In genomic region chr16:44494441-44495108, GRCm38 (mm10) we compare ENCODE assay signal across 8 mouse cellular contexts.
A peak's percentile ranks its signal among the peaks of the same experiment; 100 is the strongest.
DNase-seq lines count a peak whose midpoint lies in the region; ATAC-seq and TF ChIP-seq lines count a peak whose summit lies in the region.

No protein-coding gene starts in this region.

- TF ChIP-seq POLR2A in cortical plate, adult 2 months (IDR thresholded peaks at IDR 0.05; ENCODE audit: extremely low read depth, insufficient read depth, low read length) = no peak

- H3K4me2 ChIP-seq in heart, embryonic 14.5 days (ENCODE audit: low read length) = no peak overlapping the region
- no peak overlapping the region for H3K4me2 ChIP-seq in hindbrain, embryonic 13.5 days

- no peak overlapping the region for H3K4me3 ChIP-seq in heart, embryonic 14.5 days (ENCODE audit: control insufficient read depth in 1 of 2, insufficient read depth in 1 of 2, low read depth in 1 of 2, low read length in 2 of 2)
- H3K4me3 ChIP-seq in cortical plate, adult 2 months (ENCODE audit: insufficient read depth, low read length) = no peak overlapping the region
- H3K4me3 ChIP-seq in hindbrain, embryonic 13.5 days = no peak overlapping the region

- H3K36me3 ChIP-seq in heart, embryonic 14.5 days (ENCODE audit: control insufficient read depth, insufficient read depth, low read length) = peaks cover 59% of the 10 kb centered on the region
- peaks cover 39% of the 10 kb centered on the region for H3K36me3 ChIP-seq in hindbrain, embryonic 13.5 days

- 0 out of 2 replicates have a peak, but pooled peaks have one; percentile 11 for ATAC-seq in heart, embryonic 14.5 days (ENCODE audit: insufficient number of reproducible peaks, insufficient read depth, low FRiP score, low read depth)
- ATAC-seq in hindbrain, embryonic 13.5 days (ENCODE audit: low FRiP score) = peak; percentile 62
- ATAC-seq in megakaryocyte-erythroid progenitor cell, adult 5-6 weeks (replicated peaks; ENCODE audit: low FRiP score, low TSS enrichment, poor library complexity, severe bottlenecking) = peak; percentile 77
- ATAC-seq in erythroid progenitor cell, adult 5-6 weeks (replicated peaks; ENCODE audit: low FRiP score, poor library complexity, severe bottlenecking) = no peak

- H3K27ac ChIP-seq in heart, embryonic 14.5 days (replicated peaks in 1 of 2; ENCODE audit: control insufficient read depth in 1 of 2, insufficient read depth in 1 of 2, low read depth in 2 of 2, low read length in 2 of 2) = peak overlapping the region; percentile 56 to 57
- peak overlapping the region; percentile 32; the same call in 1 of the 2 replicates for H3K27ac ChIP-seq in cortical plate, adult 2 months (ENCODE audit: insufficient read depth, low read length)
- peak overlapping the region; percentile 75 for H3K27ac ChIP-seq in hindbrain, embryonic 13.5 days

- intact Hi-C loops in heart, postnatal 14 days (cut with DNase I) = no loop called here

- DNase-seq in heart, postnatal 14 days = no peak
- DNase-seq in c-Kit-positive CD71-positive TER-119-positive erythroid progenitor cells, embryonic 14.5 days (ENCODE audit: low spot score) = no peak
- DNase-seq in right cerebral cortex, adult 2 months (ENCODE audit: low spot score in 2 of 2) = no peak

- TF ChIP-seq CTCF in cortical plate, adult 2 months (IDR thresholded peaks at IDR 0.05; ENCODE audit: extremely low read depth, insufficient read depth, low read length) = no peak

- H3K9me3 ChIP-seq in heart, embryonic 14.5 days (ENCODE audit: control insufficient read depth, low read length) = peaks cover 5% of the 10 kb centered on the region; the same call in 1 of the 2 replicates
- H3K9me3 ChIP-seq in hindbrain, embryonic 13.5 days = no peaks in the 10 kb centered on the region

- 41% methylated on average over 8 of the region's 8 CpGs for WGBS in heart, embryonic 14.5 days
- whole genome bisulfite sequencing in hindbrain, embryonic 13.5 days = 36% methylated on average over 8 of the region's 8 CpGs

- H3K27me3 ChIP-seq in heart, embryonic 14.5 days (ENCODE audit: control insufficient read depth, insufficient read depth, low read length) = no peaks in the 10 kb centered on the region
- H3K27me3 ChIP-seq in hindbrain, embryonic 13.5 days = no peaks in the 10 kb centered on the region

- no peak overlapping the region for H3K9ac ChIP-seq in heart, embryonic 14.5 days (ENCODE audit: low read length)
- no peak overlapping the region for H3K9ac ChIP-seq in hindbrain, embryonic 13.5 days

- H3K4me1 ChIP-seq in heart, embryonic 14.5 days (ENCODE audit: control insufficient read depth in 2 of 2, insufficient read depth in 2 of 2, low read length in 2 of 2) = peaks cover 0 to 7% of the 10 kb centered on the region in 2 experiments; a peak in 2 of 4 replicates
- 0 out of 2 replicates have a peak, but pooled peaks cover 2% of the 10 kb centered on the region for H3K4me1 ChIP-seq in cortical plate, adult 2 months (ENCODE audit: control insufficient read depth, insufficient read depth, low read length)
- peaks cover 38% of the 10 kb centered on the region for H3K4me1 ChIP-seq in hindbrain, embryonic 13.5 days (replicated peaks)
